Mouse (Mus musculus): ENCODE data around the gene Pus1. TPM values are rescaled to one million over a fixed set of nuclear protein-coding genes. Genes with fewer than 3 reads are reported as not detected.

Gene Pus1
- polyA plus RNA-seq, 1 experiment from 2014 or later: 12.5 TPM

- no peak overlapping the region for H3K27ac ChIP-seq (ENCODE audit: low read length)
- no peaks in the 10 kb centered on the region for H3K27me3 ChIP-seq (replicated peaks; ENCODE audit: insufficient read depth, low read length)
- DNase-seq (ENCODE audit: low spot score): peak; percentile 47
These were observed 8.2 kb upstream of the Pus1 start for GRCm38 (mm10) chr5:110788684-110789083.

GRCm38 (mm10) chr5:110786081-110786835 lies 5.8 kb upstream of the Pus1 start:
- Histone ChIP-seq H3K9me3 (ENCODE audit: low read length) (no peaks in the 10 kb centered on the region), H3K4me2 (replicated peaks; ENCODE audit: low read depth, low read length) (no peak overlapping the region), H3K27me3 (replicated peaks; ENCODE audit: insufficient read depth, low read length) (no peaks in the 10 kb centered on the region), H3K4me1 (ENCODE audit: insufficient read depth, low read depth, low read length) (no peaks in the 10 kb centered on the region), H3K27ac (ENCODE audit: low read length) (no peak overlapping the region), H3K4me3 (ENCODE audit: low read depth, low read length) (no peak overlapping the region), H3K36me3 (ENCODE audit: insufficient read depth, low read length) (peaks cover 27% of the 10 kb centered on the region), H3K9ac (replicated peaks; ENCODE audit: low read depth) (no peak overlapping the region)
- DNase-seq (ENCODE audit: low spot score): no peak
- TF ChIP-seq CTCF (IDR thresholded peaks at IDR 0.05): peak; percentile 43
- no peak for TF ChIP-seq EP300 (IDR thresholded peaks at IDR 0.05)
- WGBS: 67% methylated on average over 11 of the region's 11 CpGs
- ATAC-seq: peak; percentile 16; the same call in 1 of the 2 replicates

More at GRCm38 (mm10) chr5:110788684-110789083, 8.2 kb upstream of the Pus1 start:
- H3K4me1 ChIP-seq (ENCODE audit: insufficient read depth, low read depth, low read length): no peaks in the 10 kb centered on the region
- TF ChIP-seq CTCF (IDR thresholded peaks at IDR 0.05) (peak; percentile 79), EP300 (IDR thresholded peaks at IDR 0.05) (no peak)
- no peak overlapping the region for H3K4me2 ChIP-seq (replicated peaks; ENCODE audit: low read depth, low read length)
- no peak overlapping the region for H3K9ac ChIP-seq (replicated peaks; ENCODE audit: low read depth)
- no peaks in the 10 kb centered on the region for H3K9me3 ChIP-seq (ENCODE audit: low read length)
- WGBS: 51% methylated on average over 5 of the region's 5 CpGs
- peaks cover 51% of the 10 kb centered on the region for H3K36me3 ChIP-seq (ENCODE audit: insufficient read depth, low read length)
- H3K4me3 ChIP-seq (ENCODE audit: low read depth, low read length): no peak overlapping the region
- peak; percentile 45 for ATAC-seq

- H3K9me3 ChIP-seq (ENCODE audit: low read length): no peaks in the 10 kb centered on the region
- no peak overlapping the region for H3K4me2 ChIP-seq (replicated peaks; ENCODE audit: low read depth, low read length)
- peaks cover 12% of the 10 kb centered on the region for H3K36me3 ChIP-seq (ENCODE audit: insufficient read depth, low read length)
- H3K27ac ChIP-seq (ENCODE audit: low read length): no peak overlapping the region
- no peaks in the 10 kb centered on the region for H3K27me3 ChIP-seq (replicated peaks; ENCODE audit: insufficient read depth, low read length)
- DNase-seq (ENCODE audit: low spot score) (no peak), ATAC-seq (no peak)
- H3K4me3 ChIP-seq (ENCODE audit: low read depth, low read length): no peak overlapping the region
- TF ChIP-seq CTCF (IDR thresholded peaks at IDR 0.05) (no peak), EP300 (IDR thresholded peaks at IDR 0.05) (no peak)
- H3K4me1 ChIP-seq (ENCODE audit: insufficient read depth, low read depth, low read length): no peaks in the 10 kb centered on the region
- 63% methylated on average over 8 of the region's 8 CpGs for WGBS
- H3K9ac ChIP-seq (replicated peaks; ENCODE audit: low read depth): no peak overlapping the region
These were observed 2.7 kb upstream of the Pus1 start for GRCm38 (mm10) chr5:110783150-110783549.

- peaks cover under 1% of the 10 kb centered on the region; the same call in 1 of the 2 replicates for H3K36me3 ChIP-seq (ENCODE audit: insufficient read depth, low read length)
- no peak overlapping the region for H3K4me2 ChIP-seq (replicated peaks; ENCODE audit: low read depth, low read length)
- no peak for TF ChIP-seq EP300 (IDR thresholded peaks at IDR 0.05)
- TF ChIP-seq CTCF (IDR thresholded peaks at IDR 0.05): no peak
- whole genome bisulfite sequencing: 70% methylated on average over 7 of the region's 7 CpGs
- H3K27me3 ChIP-seq (replicated peaks; ENCODE audit: insufficient read depth, low read length): no peaks in the 10 kb centered on the region
- no peak overlapping the region for H3K27ac ChIP-seq (ENCODE audit: low read length)
- DNase-seq (ENCODE audit: low spot score): no peak
- no peak for ATAC-seq
- H3K9me3 ChIP-seq (ENCODE audit: low read length): no peaks in the 10 kb centered on the region
- no peak overlapping the region for H3K4me3 ChIP-seq (ENCODE audit: low read depth, low read length)
- H3K9ac ChIP-seq (replicated peaks; ENCODE audit: low read depth): no peak overlapping the region
- no peaks in the 10 kb centered on the region for H3K4me1 ChIP-seq (ENCODE audit: insufficient read depth, low read depth, low read length)
These were observed 1.2 kb upstream of the Pus1 start for GRCm38 (mm10) chr5:110781529-110782238.

- Histone ChIP-seq H3K9me3 (ENCODE audit: low read length) (no peaks in the 10 kb centered on the region), H3K36me3 (ENCODE audit: insufficient read depth, low read length) (no peaks in the 10 kb centered on the region; the same call in 1 of the 2 replicates), H3K4me2 (replicated peaks; ENCODE audit: low read depth, low read length) (peak overlapping the region; percentile 97), H3K4me1 (ENCODE audit: insufficient read depth, low read depth, low read length) (no peaks in the 10 kb centered on the region), H3K9ac (replicated peaks; ENCODE audit: low read depth) (no peak overlapping the region; the same call in 1 of the 2 replicates), H3K27ac (ENCODE audit: low read length) (no peak overlapping the region), H3K27me3 (replicated peaks; ENCODE audit: insufficient read depth, low read length) (no peaks in the 10 kb centered on the region), H3K4me3 (ENCODE audit: low read depth, low read length) (peak overlapping the region; percentile 71)
- TF ChIP-seq EP300 (IDR thresholded peaks at IDR 0.05): no peak
- no peak for TF ChIP-seq CTCF (IDR thresholded peaks at IDR 0.05)
- 51% methylated on average over 10 of the region's 10 CpGs for WGBS
- ATAC-seq (peak; percentile 8; the same call in 1 of the 2 replicates), DNase-seq (ENCODE audit: low spot score) (no peak)
These were observed 486 bp upstream of the Pus1 start for GRCm38 (mm10) chr5:110780761-110781528.
